In genomic region chr4:49107895-49108294, GRCm38 (mm10) we compare ENCODE assay signal across 19 mouse cellular contexts. TPM values are rescaled to one million over a fixed set of nuclear protein-coding genes. Genes with fewer than 3 reads are reported as not detected.
"Had no signal": no experiment of that assay in that cellular context is flagged by ENCODE, and none has a peak within 500 bp of the region (broad histone marks: within the 10 kb centered on the region; RNA-seq: fewer than 3 reads in every experiment).

No protein-coding gene starts in this region.

- H3K4me3 ChIP-seq: megakaryocyte, embryonic 14.5 days; midbrain, embryonic 13.5 days; midbrain, embryonic 15.5 days; neural tube, embryonic 12.5 days; stomach, embryonic 15.5 days had no signal

- H3K9me3 ChIP-seq: megakaryocyte, embryonic 14.5 days; midbrain, embryonic 13.5 days; midbrain, embryonic 15.5 days; neural tube, embryonic 12.5 days; stomach, embryonic 15.5 days had no signal

- H3K9ac ChIP-seq: lung, embryonic 14.5 days; midbrain, embryonic 13.5 days; midbrain, embryonic 15.5 days; neural tube, embryonic 12.5 days; stomach, embryonic 15.5 days had no signal

- H3K4me1 ChIP-seq: megakaryocyte, embryonic 14.5 days; stomach, embryonic 15.5 days had no signal

- H3K36me3 ChIP-seq: midbrain, embryonic 13.5 days; midbrain, embryonic 15.5 days; neural tube, embryonic 12.5 days; stomach, embryonic 15.5 days had no signal

- H3K4me2 ChIP-seq: lung, embryonic 14.5 days; midbrain, embryonic 11.5 days; midbrain, embryonic 13.5 days; midbrain, embryonic 15.5 days; neural tube, embryonic 12.5 days; stomach, embryonic 15.5 days had no signal

- H3K27ac ChIP-seq: midbrain, embryonic 13.5 days; midbrain, embryonic 15.5 days; neural tube, embryonic 12.5 days; stomach, embryonic 15.5 days; stomach, postnatal 0 days had no signal

- DNase-seq: lung, adult 18-20 months; lung, embryonic 14.5 days; lung, postnatal 10 days; lung, postnatal 4 days; right cerebral cortex, postnatal 14 days; thymus, adult 2 months; thymus, postnatal 25 days; thymus, postnatal 4 days had no signal

- H3K27me3 ChIP-seq: megakaryocyte, embryonic 14.5 days; midbrain, embryonic 15.5 days; neural tube, embryonic 12.5 days; stomach, embryonic 15.5 days had no signal

- ATAC-seq: midbrain, embryonic 13.5 days; midbrain, embryonic 15.5 days had no signal

RNA-seq across cellular contexts. Expression of gene Plppr1, which starts 48.8 kb away (rescaled TPM):
- total RNA-seq: monocyte, adult 5-6 weeks; neutrophil, adult 5-6 weeks had no signal
- polyA plus RNA-seq: testis, adult 2 months; urinary bladder, adult 2 months had no signal
